Mouse (Mus musculus) brain, embryonic 14.5 days (tissue): ENCODE data around the gene Rnf26.

Source experiments
- CTCF ChIP-seq: fragments of 200-500 bp; IDR thresholded peaks from 2 replicates; pipeline ENCODE4 v1.5.1; 2012; ENCODE audit warnings: inconsistent platforms, mild to moderate bottlenecking, moderate library complexity, borderline replicate concordance; ENCODE audit not compliant: insufficient read depth, insufficient read length; ENCODE audit errors: extremely low read depth
- POLR2A ChIP-seq: fragments of 200-500 bp; IDR thresholded peaks from 2 replicates; pipeline ENCODE4 v1.6.1; 2012; ENCODE audit warnings: mild to moderate bottlenecking, inconsistent platforms, borderline replicate concordance; ENCODE audit not compliant: poor library complexity, insufficient read depth, insufficient read length, severe bottlenecking; ENCODE audit errors: extremely low read depth

DNA sequence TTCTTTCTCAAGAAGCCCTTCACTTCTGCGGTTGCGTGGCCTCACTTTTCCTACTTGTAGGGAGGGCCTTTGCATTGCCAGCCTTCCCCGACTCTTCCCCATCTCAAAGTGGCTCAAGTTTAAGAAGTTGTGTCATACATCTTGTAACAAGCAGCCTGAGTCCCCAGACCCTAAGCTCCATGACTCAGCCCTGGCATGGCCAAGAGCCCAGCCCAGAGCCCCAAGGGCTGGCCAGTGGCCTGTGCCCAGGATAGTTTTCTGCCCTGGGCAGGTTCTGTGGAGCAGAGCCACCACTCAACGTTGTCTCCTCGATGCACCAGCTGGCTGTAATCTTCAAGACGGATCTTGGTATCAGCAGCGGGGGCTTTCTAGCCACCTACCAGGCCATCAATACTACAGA, 8.4 kb downstream of the Rnf26 start:
- no peak for TF ChIP-seq CTCF
- no peak for TF ChIP-seq POLR2A
